Mouse (Mus musculus): ENCODE results near the gene Ehbp1. TPM values are rescaled to one million over a fixed set of nuclear protein-coding genes. Genes with fewer than 3 reads are reported as not detected.

The Ehbp1 gene
- polyA plus RNA-seq, 1 experiment from 2014 or later: 45.8 TPM

GRCm38 (mm10) chr11:22348536-22348910 lies 6.4 kb upstream of the Ehbp1 start:
- Histone ChIP-seq H3K36me3 (no peaks in the 10 kb centered on the region), H3K4me2 (no peak overlapping the region), H3K9me3 (replicated peaks) (no peaks in the 10 kb centered on the region), H3K4me1 (replicated peaks) (0 out of 2 replicates have a peak, but pooled peaks cover 2% of the 10 kb centered on the region), H3K27me3 (no peaks in the 10 kb centered on the region), H3K27ac (no peak overlapping the region), H3K9ac (no peak overlapping the region), H3K4me3 (no peak overlapping the region)
- 86% methylated on average over 1 of the region's 1 CpGs for WGBS
- ATAC-seq (replicated peaks; ENCODE audit: insufficient number of reproducible peaks, insufficient read depth, low FRiP score, low read depth): no peak

- no peaks in the 10 kb centered on the region for H3K36me3 ChIP-seq
- no peak overlapping the region for H3K9ac ChIP-seq
- WGBS: 52% methylated on average over 13 of the region's 13 CpGs
- H3K9me3 ChIP-seq (replicated peaks): no peaks in the 10 kb centered on the region
- no peak overlapping the region for H3K4me2 ChIP-seq
- no peak overlapping the region for H3K27ac ChIP-seq
- H3K4me3 ChIP-seq: no peak overlapping the region
- H3K4me1 ChIP-seq (replicated peaks): peaks cover 3% of the 10 kb centered on the region; the same call in 1 of the 2 replicates
- no peaks in the 10 kb centered on the region for H3K27me3 ChIP-seq
- no peak for ATAC-seq (replicated peaks; ENCODE audit: insufficient number of reproducible peaks, insufficient read depth, low FRiP score, low read depth)
Measured at GRCm38 (mm10) chr11:22347651-22348535, 5.8 kb upstream of the Ehbp1 start.

GRCm38 (mm10) chr11:22327302-22327910 lies 14.7 kb downstream of the Ehbp1 start:
- H3K4me3 ChIP-seq: no peak overlapping the region
- 86% methylated on average over 2 of the region's 2 CpGs for WGBS
- H3K9me3 ChIP-seq (replicated peaks): no peaks in the 10 kb centered on the region
- no peaks in the 10 kb centered on the region for H3K36me3 ChIP-seq
- no peak overlapping the region for H3K4me2 ChIP-seq
- no peak overlapping the region for H3K27ac ChIP-seq
- H3K27me3 ChIP-seq: no peaks in the 10 kb centered on the region
- no peaks in the 10 kb centered on the region for H3K4me1 ChIP-seq (replicated peaks)
- H3K9ac ChIP-seq: no peak overlapping the region
- ATAC-seq (replicated peaks; ENCODE audit: insufficient number of reproducible peaks, insufficient read depth, low FRiP score, low read depth): no peak

GRCm38 (mm10) chr11:22317824-22318411 lies 24.2 kb downstream of the Ehbp1 start:
- Histone ChIP-seq H3K27ac (no peak overlapping the region), H3K4me1 (replicated peaks) (no peaks in the 10 kb centered on the region), H3K9me3 (replicated peaks) (no peaks in the 10 kb centered on the region), H3K9ac (no peak overlapping the region), H3K27me3 (no peaks in the 10 kb centered on the region), H3K4me3 (no peak overlapping the region), H3K36me3 (no peaks in the 10 kb centered on the region), H3K4me2 (no peak overlapping the region)
- WGBS: 85% methylated on average over 6 of the region's 6 CpGs
- no peak for ATAC-seq (replicated peaks; ENCODE audit: insufficient number of reproducible peaks, insufficient read depth, low FRiP score, low read depth)

- WGBS: 89% methylated on average over 1 of the region's 1 CpGs
- Histone ChIP-seq H3K4me1 (replicated peaks) (no peaks in the 10 kb centered on the region), H3K4me3 (no peak overlapping the region), H3K9ac (no peak overlapping the region), H3K27me3 (no peaks in the 10 kb centered on the region), H3K9me3 (replicated peaks) (no peaks in the 10 kb centered on the region), H3K36me3 (no peaks in the 10 kb centered on the region), H3K4me2 (no peak overlapping the region), H3K27ac (no peak overlapping the region)
- no peak for ATAC-seq (replicated peaks; ENCODE audit: insufficient number of reproducible peaks, insufficient read depth, low FRiP score, low read depth)
Measured at GRCm38 (mm10) chr11:22315801-22316200, 26.3 kb downstream of the Ehbp1 start.

- no peak overlapping the region for H3K4me2 ChIP-seq
- H3K4me1 ChIP-seq (replicated peaks): no peaks in the 10 kb centered on the region
- no peaks in the 10 kb centered on the region for H3K27me3 ChIP-seq
- no peak overlapping the region for H3K9ac ChIP-seq
- no peaks in the 10 kb centered on the region for H3K36me3 ChIP-seq
- WGBS: 54% methylated on average over 6 of the region's 6 CpGs
- no peak overlapping the region for H3K27ac ChIP-seq
- H3K9me3 ChIP-seq (replicated peaks): no peaks in the 10 kb centered on the region
- ATAC-seq (replicated peaks; ENCODE audit: insufficient number of reproducible peaks, insufficient read depth, low FRiP score, low read depth): no peak
- no peak overlapping the region for H3K4me3 ChIP-seq
Measured at GRCm38 (mm10) chr11:22301164-22301563, 40.9 kb downstream of the Ehbp1 start.

GRCm38 (mm10) chr11:22289164-22289563 lies 52.9 kb downstream of the Ehbp1 start:
- no peak overlapping the region for H3K9ac ChIP-seq
- H3K9me3 ChIP-seq (replicated peaks): no peaks in the 10 kb centered on the region
- H3K27ac ChIP-seq: no peak overlapping the region
- ATAC-seq (replicated peaks; ENCODE audit: insufficient number of reproducible peaks, insufficient read depth, low FRiP score, low read depth): no peak
- H3K4me2 ChIP-seq: no peak overlapping the region
- no peaks in the 10 kb centered on the region for H3K27me3 ChIP-seq
- H3K4me1 ChIP-seq (replicated peaks): peaks cover 21% of the 10 kb centered on the region
- H3K4me3 ChIP-seq: no peak overlapping the region
- no peaks in the 10 kb centered on the region for H3K36me3 ChIP-seq

GRCm38 (mm10) chr11:22287513-22287900 lies 54.6 kb downstream of the Ehbp1 start:
- Histone ChIP-seq H3K4me1 (replicated peaks) (peaks cover 27% of the 10 kb centered on the region), H3K4me3 (peak overlapping the region; percentile 88), H3K9ac (peak overlapping the region; percentile 72), H3K27me3 (no peaks in the 10 kb centered on the region), H3K27ac (peak overlapping the region; percentile 92), H3K9me3 (replicated peaks) (no peaks in the 10 kb centered on the region), H3K4me2 (peak overlapping the region; percentile 76), H3K36me3 (no peaks in the 10 kb centered on the region)
- 1% methylated on average over 6 of the region's 6 CpGs for WGBS
- ATAC-seq (replicated peaks; ENCODE audit: insufficient number of reproducible peaks, insufficient read depth, low FRiP score, low read depth): no peak

GRCm38 (mm10) chr11:22286885-22287512 lies 55.1 kb downstream of the Ehbp1 start:
- Histone ChIP-seq H3K9ac (peak overlapping the region; percentile 89), H3K27ac (peak overlapping the region; percentile 92), H3K27me3 (no peaks in the 10 kb centered on the region), H3K36me3 (peaks cover 4% of the 10 kb centered on the region; the same call in 1 of the 2 replicates), H3K9me3 (replicated peaks) (no peaks in the 10 kb centered on the region), H3K4me2 (peak overlapping the region; percentile 87), H3K4me1 (replicated peaks) (peaks cover 27% of the 10 kb centered on the region), H3K4me3 (peak overlapping the region; percentile 88)
- 1% methylated on average over 41 of the region's 43 CpGs for WGBS
- ATAC-seq (replicated peaks; ENCODE audit: insufficient number of reproducible peaks, insufficient read depth, low FRiP score, low read depth): peak; percentile 100

- H3K4me2 ChIP-seq: peak overlapping the region; percentile 87
- H3K4me1 ChIP-seq (replicated peaks): peaks cover 27% of the 10 kb centered on the region
- H3K27me3 ChIP-seq: no peaks in the 10 kb centered on the region
- peaks cover 9% of the 10 kb centered on the region; the same call in 1 of the 2 replicates for H3K36me3 ChIP-seq
- peak overlapping the region; percentile 89 for H3K9ac ChIP-seq
- H3K27ac ChIP-seq: peak overlapping the region; percentile 88
- under 1% methylated on average over 37 of the region's 39 CpGs for WGBS
- no peaks in the 10 kb centered on the region for H3K9me3 ChIP-seq (replicated peaks)
- H3K4me3 ChIP-seq: peak overlapping the region; percentile 88
- ATAC-seq (replicated peaks; ENCODE audit: insufficient number of reproducible peaks, insufficient read depth, low FRiP score, low read depth): peak; percentile 49
Measured at GRCm38 (mm10) chr11:22286371-22286872, 55.7 kb downstream of the Ehbp1 start.

- H3K9me3 ChIP-seq (replicated peaks): no peaks in the 10 kb centered on the region
- H3K9ac ChIP-seq: no peak overlapping the region
- H3K27me3 ChIP-seq: no peaks in the 10 kb centered on the region
- no peak overlapping the region for H3K4me3 ChIP-seq
- 93% methylated on average over 3 of the region's 3 CpGs for WGBS
- H3K27ac ChIP-seq: no peak overlapping the region
- no peak for ATAC-seq (replicated peaks; ENCODE audit: insufficient number of reproducible peaks, insufficient read depth, low FRiP score, low read depth)
- H3K36me3 ChIP-seq: peaks cover 17% of the 10 kb centered on the region; the same call in 1 of the 2 replicates
- no peak overlapping the region for H3K4me2 ChIP-seq
- no peaks in the 10 kb centered on the region for H3K4me1 ChIP-seq (replicated peaks)
Measured at GRCm38 (mm10) chr11:22276656-22277055, 65.4 kb downstream of the Ehbp1 start.
